Mouse (Mus musculus): ENCODE measurements around the gene Eif4ebp2.

Gene Eif4ebp2

DNA sequence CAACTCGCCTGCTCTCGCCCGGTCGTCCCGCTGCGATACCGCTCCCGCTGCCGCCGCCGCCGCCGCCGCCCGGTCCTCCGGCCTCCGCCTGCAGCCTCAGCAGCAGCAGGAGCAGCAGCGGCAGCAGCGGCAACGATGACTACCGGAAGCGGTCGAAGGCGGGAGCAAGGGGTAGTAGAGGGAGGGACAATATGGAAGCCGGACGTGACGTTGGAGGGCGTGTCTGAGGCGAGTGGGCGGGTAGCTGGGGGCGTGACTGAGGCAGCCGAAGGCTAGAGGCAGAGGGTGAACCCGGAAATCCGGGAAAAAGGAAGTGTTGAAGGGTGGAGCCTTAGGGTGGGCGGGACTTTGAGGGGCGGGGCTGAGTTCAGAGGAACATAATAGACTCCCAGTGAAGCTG lies at the start of gene Eif4ebp2:
Eif4ebp2 (minus strand) TSS at position 17 of the 400 bp plus-strand sequence.
- peak; percentile 99 for DNase-seq

DNA sequence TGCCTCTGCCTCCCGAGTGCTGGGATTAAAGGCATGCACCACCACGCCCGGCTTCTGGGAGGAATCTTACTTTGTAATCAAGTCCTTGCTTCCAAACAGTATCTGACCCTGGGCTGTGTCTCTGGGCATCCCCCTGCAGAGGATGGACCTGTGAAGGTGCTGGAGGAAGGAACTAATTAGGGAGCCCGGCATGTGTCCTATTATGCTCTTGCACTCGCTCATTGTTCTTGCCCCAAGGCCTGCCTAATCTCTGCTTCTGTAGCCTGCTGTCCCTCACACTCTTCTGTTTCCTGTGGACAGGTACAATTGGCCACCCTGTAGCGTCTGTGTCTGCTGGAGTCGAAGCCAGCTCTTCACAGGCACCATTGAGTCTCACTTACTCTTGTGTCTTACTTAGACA lies 48.3 kb upstream of the Eif4ebp2 start:
- DNase-seq, result no peak

- no peak for DNase-seq
These were observed 47.3 kb upstream of the Eif4ebp2 start for GRCm38 (mm10) chr10:61499505-61500466.

DNA sequence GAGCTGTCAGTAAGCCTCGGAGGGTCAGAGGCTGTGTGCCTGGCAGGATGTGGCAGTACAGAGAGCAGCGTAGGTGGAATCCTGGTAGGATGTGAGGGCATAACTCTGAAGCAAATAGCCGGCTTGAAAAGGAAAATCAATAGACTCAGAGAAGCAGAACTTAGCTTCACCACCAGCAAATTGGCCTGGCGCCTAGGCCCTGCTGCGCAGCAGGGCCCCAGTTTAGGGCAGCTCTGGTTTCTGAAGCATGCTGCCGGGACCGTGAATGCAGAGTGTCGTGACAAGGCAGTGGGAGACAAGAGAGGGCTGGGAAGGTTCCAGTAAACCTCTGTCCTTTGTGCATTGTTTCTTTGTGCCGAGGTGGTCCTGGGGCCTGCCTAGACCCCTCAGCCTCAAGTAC lies 43.8 kb upstream of the Eif4ebp2 start:
- no peak for DNase-seq

GRCm38 (mm10) chr10:61495461-61495860 lies 43.0 kb upstream of the Eif4ebp2 start:
- no peak for DNase-seq

GRCm38 (mm10) chr10:61492040-61492439 lies 39.6 kb upstream of the Eif4ebp2 start:
- DNase-seq, result peak; percentile 82

GRCm38 (mm10) chr10:61491573-61491972 lies 39.1 kb upstream of the Eif4ebp2 start:
- DNase-seq, result no peak

DNA sequence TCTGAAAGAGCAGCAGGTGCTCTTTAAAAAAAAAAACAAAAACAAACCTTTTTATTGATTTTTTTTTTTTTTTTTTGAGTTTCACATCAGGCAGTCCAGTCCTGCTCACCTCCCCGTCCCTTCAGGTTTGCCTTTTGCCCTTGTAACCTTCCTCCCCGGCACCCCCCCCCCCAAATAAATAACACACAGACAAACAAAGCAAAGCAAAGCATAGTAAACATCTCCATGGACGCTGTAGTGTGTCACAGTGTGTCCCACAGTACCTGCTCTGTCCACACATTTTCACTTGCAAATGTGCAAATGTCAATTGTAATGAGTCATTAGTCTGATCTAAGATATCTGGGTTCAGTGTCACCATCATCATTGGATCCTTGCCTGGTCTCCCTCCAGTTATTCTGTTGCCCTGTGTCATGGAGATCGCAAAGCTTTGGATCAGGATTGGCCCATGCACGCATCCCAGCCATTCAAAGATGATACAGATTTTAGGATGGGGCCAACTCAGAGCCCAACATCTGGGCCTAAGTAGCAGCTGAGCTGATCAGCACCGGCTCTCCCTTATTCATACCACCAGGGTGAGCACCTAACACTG lies 36.2 kb upstream of the Eif4ebp2 start:
- DNase-seq, result no peak

DNA sequence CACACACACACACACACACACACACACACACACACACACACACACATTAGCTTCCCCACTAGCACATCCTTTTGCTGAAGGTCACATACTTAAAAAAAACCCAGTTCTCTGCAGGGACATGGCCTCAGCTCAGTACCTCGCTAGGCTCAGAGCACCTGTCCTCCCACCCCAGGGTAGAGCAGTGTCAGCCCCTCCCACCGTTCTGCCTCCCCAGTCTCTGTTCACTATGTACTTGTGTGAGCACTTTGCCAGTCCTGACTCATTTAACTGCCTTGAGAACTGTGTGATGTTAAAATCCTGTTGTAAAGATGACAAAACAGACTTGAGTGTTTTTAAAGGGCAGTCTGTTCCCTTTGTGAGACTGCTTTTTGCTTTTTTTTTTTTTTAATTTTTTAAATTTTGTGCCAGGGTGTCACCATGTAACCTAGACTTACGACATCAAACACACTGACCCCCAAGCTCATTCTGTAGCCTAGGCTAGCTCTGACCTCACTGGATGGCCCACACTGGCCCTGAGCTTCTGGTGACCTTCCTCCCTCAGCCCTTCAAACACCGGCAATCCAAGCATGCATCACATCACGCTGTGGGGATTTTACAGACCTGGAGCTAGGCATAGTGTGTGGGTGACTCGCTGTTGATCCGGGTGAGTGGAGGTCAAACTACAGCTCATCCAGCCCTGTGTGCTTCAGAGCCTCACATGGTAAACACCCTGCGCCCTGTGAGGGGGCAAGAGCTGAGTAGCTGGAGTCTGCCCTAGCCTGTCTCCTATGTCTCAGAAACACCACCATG lies 34.3 kb upstream of the Eif4ebp2 start:
- no peak for DNase-seq

DNA sequence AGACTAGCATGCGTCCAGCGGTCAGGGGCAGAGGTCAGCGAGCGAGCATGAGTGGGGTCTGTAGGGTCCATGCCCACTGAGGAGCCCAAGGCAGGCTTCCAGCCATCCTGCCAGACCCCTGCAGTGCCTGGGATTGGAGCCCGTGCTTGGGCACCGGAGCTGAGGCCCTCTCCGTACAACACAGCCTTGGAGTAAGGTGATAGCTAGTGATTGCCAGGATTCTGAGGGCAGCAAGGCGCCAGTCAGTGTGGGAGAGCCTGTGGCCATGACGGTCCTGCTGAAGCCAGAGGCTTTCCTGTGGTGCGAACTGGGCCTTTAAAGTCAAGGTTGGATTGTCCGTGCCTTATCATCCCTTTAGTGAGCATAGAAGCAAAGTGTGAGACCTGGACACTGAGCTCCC lies 32.3 kb upstream of the Eif4ebp2 start:
- no peak for DNase-seq

- DNase-seq, result no peak
These were observed 30.3 kb upstream of the Eif4ebp2 start for GRCm38 (mm10) chr10:61482771-61483170.

- no peak for DNase-seq
These were observed 28.0 kb upstream of the Eif4ebp2 start for GRCm38 (mm10) chr10:61480488-61480887.

DNA sequence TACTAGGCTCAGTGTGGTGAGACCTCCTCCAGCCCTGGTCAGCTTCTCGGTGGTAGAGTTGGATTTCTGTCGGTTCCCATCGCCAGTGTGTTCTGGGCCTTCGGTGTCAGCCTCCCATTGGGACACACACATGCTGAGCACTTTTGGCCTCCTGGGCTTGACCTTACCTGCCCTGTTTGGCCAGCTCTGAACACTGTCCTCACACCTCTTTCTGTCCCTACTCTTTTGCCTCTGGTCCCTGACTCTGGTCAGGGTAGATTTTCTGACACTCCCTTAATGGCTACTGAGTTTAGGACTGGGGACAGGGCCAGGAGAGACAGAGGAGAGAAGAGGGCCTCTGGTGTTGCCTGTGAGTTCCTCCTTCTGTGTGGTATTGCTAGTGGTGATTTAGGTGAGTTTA lies 27.5 kb upstream of the Eif4ebp2 start:
- no peak for DNase-seq

- no peak for DNase-seq
These were observed 27.0 kb upstream of the Eif4ebp2 start for GRCm38 (mm10) chr10:61479461-61479860.

DNA sequence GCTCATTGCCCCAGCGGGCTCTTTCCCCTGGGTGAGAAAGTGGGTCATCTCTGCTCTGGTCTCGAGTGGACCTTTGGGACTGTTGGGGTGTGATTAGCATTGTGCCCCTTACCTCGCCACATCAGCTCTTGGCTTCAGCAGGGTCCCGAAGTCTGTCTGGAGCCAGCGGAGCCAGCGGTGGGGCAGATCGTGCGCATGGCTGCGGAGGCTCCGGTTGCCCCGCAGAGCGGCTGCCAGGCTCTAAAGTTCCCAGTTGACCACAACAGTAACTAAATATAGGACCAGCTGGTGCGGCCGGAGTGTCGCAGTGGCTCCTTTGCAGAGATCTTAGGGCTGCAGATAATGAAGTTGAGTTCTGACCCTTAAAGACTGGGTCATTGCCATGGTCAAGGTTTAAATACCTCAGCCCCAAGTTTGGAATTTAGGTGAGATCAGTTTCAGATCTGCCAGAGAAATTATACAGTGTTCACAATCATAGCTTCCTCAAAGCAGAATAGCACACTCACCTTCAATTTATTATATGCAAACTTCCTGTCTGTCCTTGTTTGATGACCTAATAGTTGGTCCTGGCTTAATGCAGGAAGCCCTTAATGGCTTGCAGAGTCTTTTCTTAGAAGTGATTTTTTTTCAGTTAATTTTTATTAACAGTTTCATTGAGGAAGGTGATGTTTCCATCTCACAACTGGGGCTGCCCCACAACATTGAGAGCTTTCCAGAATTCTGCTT lies 24.1 kb upstream of the Eif4ebp2 start:
- peak; percentile 37 for DNase-seq

GRCm38 (mm10) chr10:61475594-61476439 lies 23.4 kb upstream of the Eif4ebp2 start, which contains the start of gene Lrrc20:
TSS of gene Lrrc20 (plus strand) at chr10:61475801.
- DNase-seq, result peak; percentile 97

GRCm38 (mm10) chr10:61474344-61474743 lies 21.9 kb upstream of the Eif4ebp2 start:
- no peak for DNase-seq

- DNase-seq, result no peak
These were observed 21.2 kb upstream of the Eif4ebp2 start for GRCm38 (mm10) chr10:61473640-61474039.

DNA sequence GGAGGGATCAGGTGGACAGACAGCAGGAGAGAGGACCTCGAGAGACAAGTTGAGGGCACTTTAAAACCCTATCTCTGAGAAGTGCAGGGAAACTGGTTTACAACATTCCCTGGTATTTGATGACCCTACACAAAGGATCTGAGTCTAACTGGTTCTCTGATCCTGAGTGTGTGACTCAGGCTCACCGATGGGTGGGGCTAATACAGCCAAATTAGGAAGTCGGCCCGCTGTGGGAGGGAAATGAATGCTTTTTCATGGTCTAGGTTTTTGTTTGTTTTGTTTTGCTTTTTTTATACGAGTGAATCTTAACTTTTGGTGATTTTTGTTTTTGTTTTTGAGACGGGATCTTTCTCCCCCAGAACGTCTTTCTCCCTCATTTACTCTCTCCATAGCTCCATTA lies 16.4 kb upstream of the Eif4ebp2 start:
- no peak for DNase-seq

DNA sequence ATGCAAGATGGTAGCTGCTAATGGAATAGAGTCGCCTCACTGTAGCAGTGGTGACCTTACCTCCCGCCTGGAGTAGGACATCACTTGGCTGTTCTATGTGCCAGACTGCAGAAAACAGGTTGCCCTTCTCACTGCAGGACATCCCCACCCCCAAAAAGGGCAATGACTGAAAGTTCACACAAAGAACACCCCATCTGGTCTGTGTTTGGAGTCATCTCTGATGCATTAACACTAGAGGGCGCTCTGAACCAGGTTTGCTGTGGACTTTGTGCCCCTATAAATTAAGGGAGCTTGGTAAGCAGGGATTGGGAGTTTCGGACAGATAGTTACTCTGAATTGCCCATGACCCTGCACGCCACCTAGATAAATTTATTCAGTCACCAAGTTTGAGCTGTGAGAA lies 14.4 kb upstream of the Eif4ebp2 start:
- no peak for DNase-seq

DNA sequence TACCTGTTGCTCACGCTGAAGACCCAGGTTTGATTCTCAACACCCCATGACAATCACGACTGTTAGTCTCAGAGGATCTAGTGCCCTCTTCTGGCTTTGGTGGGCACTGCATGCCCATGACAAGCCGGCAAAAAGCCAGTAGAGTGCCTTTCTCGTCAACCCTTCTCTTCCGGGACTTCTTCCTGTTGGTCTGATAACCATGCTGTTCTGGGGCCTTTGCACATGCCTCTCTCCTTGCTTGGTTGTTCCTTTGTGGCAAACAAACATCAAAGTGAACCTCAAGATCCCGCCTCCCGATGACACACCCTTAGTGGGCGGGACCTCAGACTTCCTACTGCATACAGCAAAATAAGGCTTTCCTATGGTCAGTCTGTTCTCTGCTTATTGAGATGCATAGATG lies 13.8 kb upstream of the Eif4ebp2 start:
- peak; percentile 71 for DNase-seq

DNA sequence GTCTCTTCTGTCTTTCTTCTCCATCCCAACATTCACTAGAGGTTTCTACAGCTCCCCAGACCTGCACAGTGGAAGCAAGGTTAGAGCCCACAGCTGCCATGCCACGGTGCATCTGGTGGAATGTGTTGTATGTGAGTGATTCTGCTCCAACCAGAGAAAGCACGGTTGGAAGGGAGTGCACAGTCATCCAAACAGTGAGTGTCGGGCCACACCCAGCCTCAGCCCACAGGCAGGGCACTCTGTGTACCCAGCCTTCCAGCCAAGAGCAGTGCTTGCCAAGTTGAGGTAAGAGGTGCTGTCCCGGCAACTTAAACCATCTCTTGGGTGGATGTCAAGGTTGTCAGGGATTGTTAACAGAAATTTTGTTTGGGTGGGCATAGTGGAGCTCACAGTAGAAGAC lies 12.5 kb upstream of the Eif4ebp2 start:
- no peak for DNase-seq

Data from thymus, postnatal 4 days (tissue).